Mouse (Mus musculus) intestine, postnatal 0 days (tissue): Measurements from ENCODE around the gene Sox6. TPM values are rescaled to one million over a fixed set of nuclear protein-coding genes. Genes with fewer than 3 reads are reported as not detected.

Experiments used
- ATAC-seq: fragments of 200-750 bp; cut with Nextera tagmentation; 2 replicates; pipeline ENCODE4 v1.8.0; 2017; ENCODE audit warnings: mild to moderate bottlenecking, moderate TSS enrichment, moderate library complexity
- H3K27ac ChIP-seq: fragments of 300-500 bp; sonication (generic); 2 replicates; pipeline ENCODE4 v1.5.1; 2014; ENCODE audit warnings: mild to moderate bottlenecking, low read depth, low read length, moderate library complexity
- H3K27me3 ChIP-seq: fragments of 300-500 bp; sonication (generic); replicated peaks from 2 replicates; pipeline ENCODE4 v1.6.1; 2014; ENCODE audit warnings: low read length, mixed read lengths; ENCODE audit not compliant: control insufficient read depth, insufficient read depth
- H3K36me3 ChIP-seq: fragments of 300-500 bp; sonication (generic); 2 replicates; pipeline ENCODE4 v1.6.1; 2014; ENCODE audit warnings: mild to moderate bottlenecking, moderate library complexity; ENCODE audit not compliant: control insufficient read depth, insufficient read depth
- H3K4me1 ChIP-seq: fragments of 300-500 bp; sonication (generic); replicated peaks from 2 replicates; pipeline ENCODE4 v1.6.1; 2014; ENCODE audit warnings: antibody characterized with exemption, low read length, mixed read lengths; ENCODE audit not compliant: control insufficient read depth, insufficient read depth
- H3K4me2 ChIP-seq: fragments of 300-500 bp; sonication (generic); replicated peaks from 2 replicates; pipeline ENCODE4 v1.6.1; 2014; ENCODE audit warnings: low read depth, mild to moderate bottlenecking, moderate library complexity
- H3K4me3 ChIP-seq: fragments of 300-500 bp; sonication (generic); 2 replicates; pipeline ENCODE4 v1.5.1; 2014; ENCODE audit warnings: low read depth, low read length
- H3K9ac ChIP-seq: fragments of 300-500 bp; sonication (generic); 2 replicates; pipeline ENCODE4 v1.6.1; 2014; ENCODE audit warnings: mild to moderate bottlenecking, low read depth, low read length
- H3K9me3 ChIP-seq: fragments of 300-500 bp; sonication (generic); 2 replicates; pipeline ENCODE4 v1.6.1; 2016; ENCODE audit warnings: mixed run types; ENCODE audit not compliant: control insufficient read depth
- CTCF ChIP-seq: sonication (generic); IDR thresholded peaks from 2 replicates; pipeline ENCODE4 v1.5.1; 2016; ENCODE audit warnings: low read depth, mild to moderate bottlenecking, control low read depth, antibody characterized with exemption, moderate library complexity
- WGBS: fragments of 180-500 bp; shearing (Covaris S2); extraction: QIAGEN DNeasy Blood & Tissue Kit; methylation state at CpG from one replicate; pipeline ENCODE4 v1.1.7; 2014; 5-methylcytosine and 5-hydroxymethylcytosine counted together
- polyA plus RNA-seq: library from polyadenylated mRNA; unstranded; fragments of >200 nt; fragmentation: Nextera tagmentation; extraction: Ambion mirVana; gene quantifications from 2 replicates; pipeline ENCODE4 v1.2.1, GENCODE M21; 2015

Sox6 gene
- polyA plus RNA-seq, 1 experiment from 2014 or later = 21.6 TPM

DNA sequence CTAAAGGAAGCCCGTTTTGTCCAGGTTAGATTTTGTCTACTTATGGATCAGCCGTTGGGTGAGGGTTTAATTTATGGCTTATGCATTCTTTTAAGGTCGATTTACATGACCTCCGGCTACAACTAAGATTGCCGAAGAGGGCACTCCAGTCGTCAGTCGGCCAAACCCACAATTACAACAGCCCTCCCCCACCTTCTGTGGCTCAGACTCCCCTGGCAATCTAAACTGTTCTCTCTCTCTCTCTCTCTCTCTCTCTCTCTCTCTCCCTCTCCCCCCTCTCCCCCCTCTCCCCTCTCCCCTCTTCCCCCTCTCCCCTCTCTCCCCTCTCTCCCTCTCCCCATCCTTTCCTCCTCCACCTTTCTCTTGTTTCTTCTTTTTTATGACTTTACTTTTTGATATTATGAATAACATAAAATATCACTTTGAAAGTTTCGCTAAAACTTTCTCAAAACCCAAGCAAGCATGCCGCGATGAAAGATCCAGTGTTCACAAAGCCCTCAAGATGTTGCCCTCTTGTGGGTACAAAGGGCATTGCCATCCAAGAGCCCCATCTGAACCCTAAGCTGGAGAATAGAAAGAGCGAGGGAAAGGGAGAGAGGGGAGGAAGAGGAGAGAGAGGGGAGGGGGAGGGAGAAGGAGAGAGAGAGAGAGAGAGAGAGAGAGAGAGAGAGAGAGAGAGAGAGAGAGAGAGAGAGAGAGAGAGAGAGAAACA, 5.8 kb downstream of the Sox6 start:
- Histone ChIP-seq H3K4me3 (peak overlapping the region; percentile 70), H3K36me3 (no peaks in the 10 kb centered on the region), H3K27me3 (peaks cover 51% of the 10 kb centered on the region), H3K9me3 (no peaks in the 10 kb centered on the region), H3K27ac (0 out of 2 replicates have a peak overlapping the region, but pooled peaks have one; percentile 35), H3K4me2 (peak overlapping the region; percentile 99), H3K9ac (peak overlapping the region; percentile 54), H3K4me1 (peaks cover 4% of the 10 kb centered on the region; the same call in 1 of the 2 replicates)
- under 1% methylated on average over 11 of the region's 11 CpGs for WGBS
- no peak for ATAC-seq
- peak; percentile 85 for TF ChIP-seq CTCF

DNA sequence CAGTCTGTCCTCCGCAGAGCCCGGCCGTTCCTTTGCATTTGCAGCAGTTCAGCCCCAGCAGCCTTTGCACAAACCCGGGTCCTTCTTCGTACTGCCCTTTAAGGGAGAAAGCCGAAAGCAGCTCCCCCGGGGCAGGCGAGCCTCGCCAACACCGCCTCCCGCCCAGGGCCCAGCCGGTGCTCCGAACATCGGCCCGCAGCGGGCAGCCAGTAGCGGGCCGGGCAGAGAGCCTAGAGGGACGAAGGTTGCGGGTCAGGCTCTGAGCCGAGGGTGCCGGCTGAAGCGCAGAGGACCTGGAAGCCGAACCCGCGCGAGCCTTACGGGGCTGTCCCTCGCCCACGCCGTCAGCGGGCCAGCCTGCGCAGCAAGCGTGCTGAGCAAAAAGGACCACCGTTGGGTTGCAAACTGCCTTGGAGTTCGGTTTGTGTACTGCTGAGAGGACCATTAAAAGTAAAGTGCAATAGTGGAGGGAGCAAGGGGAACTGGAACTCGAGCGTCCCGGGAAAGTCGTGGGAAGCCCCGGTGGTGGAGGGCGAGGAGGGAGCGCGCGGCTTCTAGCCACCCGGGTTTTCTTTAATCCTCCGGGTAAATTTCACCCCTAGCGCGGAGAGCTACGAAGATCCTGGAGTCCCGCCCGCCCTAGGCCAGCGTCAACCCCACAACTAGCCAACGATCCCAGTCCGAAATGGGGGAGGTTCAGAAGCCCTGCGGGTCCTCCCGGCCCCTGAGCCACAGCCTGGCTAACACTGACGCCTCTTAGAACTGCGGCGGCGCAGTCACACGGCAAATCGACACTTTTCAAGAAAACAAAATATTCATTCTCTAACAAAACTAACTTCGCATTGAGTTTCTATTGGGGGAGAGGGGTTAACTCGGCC, 6.6 kb downstream of the Sox6 start:
- no peak for TF ChIP-seq CTCF
- ATAC-seq = 0 out of 2 replicates have a peak, but pooled peaks have one; percentile 17
- Histone ChIP-seq H3K4me3 (peak overlapping the region; percentile 70), H3K4me1 (peaks cover 4% of the 10 kb centered on the region; the same call in 1 of the 2 replicates), H3K9me3 (no peaks in the 10 kb centered on the region), H3K36me3 (no peaks in the 10 kb centered on the region), H3K27ac (0 out of 2 replicates have a peak overlapping the region, but pooled peaks have one; percentile 35), H3K4me2 (peak overlapping the region; percentile 99), H3K9ac (peak overlapping the region; percentile 54), H3K27me3 (peaks cover 46% of the 10 kb centered on the region)
- WGBS = under 1% methylated on average over 65 of the region's 65 CpGs

DNA sequence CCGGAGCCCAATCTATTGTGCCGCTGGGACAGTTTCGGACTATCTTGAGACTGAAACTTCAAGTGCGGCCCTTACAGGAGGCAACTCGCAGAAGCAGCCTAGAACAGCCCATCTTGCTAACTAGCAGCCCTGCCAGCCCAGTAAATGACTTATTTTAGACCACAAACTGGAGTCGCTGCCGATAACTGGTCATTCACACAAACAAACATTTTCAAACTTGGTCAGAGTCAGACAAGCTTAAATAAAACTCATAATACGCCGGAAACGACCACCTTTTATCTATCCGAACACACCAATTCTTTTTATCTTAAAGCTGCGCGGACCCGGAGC, 7.2 kb downstream of the Sox6 start:
- no peak overlapping the region for H3K27ac ChIP-seq
- peak overlapping the region; percentile 70 for H3K4me3 ChIP-seq
- H3K9me3 ChIP-seq = no peaks in the 10 kb centered on the region
- no peaks in the 10 kb centered on the region for H3K36me3 ChIP-seq
- peaks cover 4% of the 10 kb centered on the region; the same call in 1 of the 2 replicates for H3K4me1 ChIP-seq
- WGBS = 5% methylated on average over 14 of the region's 14 CpGs
- H3K4me2 ChIP-seq = peak overlapping the region; percentile 99
- no peak for TF ChIP-seq CTCF
- H3K27me3 ChIP-seq = peaks cover 40% of the 10 kb centered on the region
- peak overlapping the region; percentile 54 for H3K9ac ChIP-seq
- ATAC-seq = no peak

DNA sequence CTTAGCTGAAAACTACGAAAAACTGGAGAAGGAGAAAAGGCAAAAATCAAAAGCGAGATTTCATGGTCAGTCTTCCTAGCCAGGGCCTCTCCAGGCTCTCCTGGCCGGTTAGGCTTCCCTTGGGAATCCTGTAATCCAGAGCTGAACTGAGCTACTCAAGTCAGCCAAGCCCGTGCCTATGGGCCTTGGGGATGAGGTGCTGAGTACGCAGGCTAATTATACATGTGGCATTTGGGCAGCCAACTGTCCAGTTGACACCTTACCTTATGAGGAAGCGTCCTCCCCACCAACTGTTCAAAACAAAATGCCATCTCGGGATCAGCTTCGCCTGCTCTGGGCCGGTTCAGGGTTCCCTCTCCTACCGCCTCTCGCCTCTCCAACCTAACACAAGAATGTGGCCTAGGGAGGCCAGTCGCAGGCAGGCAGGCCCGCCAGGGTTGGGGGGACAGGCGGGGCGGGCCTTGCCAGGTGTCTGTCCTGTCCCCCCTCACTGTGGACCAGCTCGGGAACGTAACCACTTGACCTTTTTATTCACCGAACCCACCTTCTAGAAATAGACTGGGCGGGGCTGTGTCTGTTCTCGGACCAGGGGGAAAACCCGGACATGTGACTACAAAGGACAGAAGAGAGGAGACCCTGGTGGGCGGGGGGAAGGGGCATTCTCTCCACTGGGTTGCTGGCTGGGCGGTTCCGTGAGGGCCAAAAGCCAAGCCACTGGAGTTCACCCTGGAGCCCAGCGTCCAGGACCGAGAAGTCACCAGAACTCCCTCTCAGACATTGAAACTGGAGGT, 7.8 kb downstream of the Sox6 start:
- no peak for TF ChIP-seq CTCF
- WGBS = 60% methylated on average over 26 of the region's 26 CpGs
- peak overlapping the region; percentile 99 for H3K4me2 ChIP-seq
- ATAC-seq = no peak
- peaks cover 4% of the 10 kb centered on the region; the same call in 1 of the 2 replicates for H3K4me1 ChIP-seq
- peak overlapping the region; percentile 70 for H3K4me3 ChIP-seq
- peaks cover 35% of the 10 kb centered on the region for H3K27me3 ChIP-seq
- H3K9me3 ChIP-seq = no peaks in the 10 kb centered on the region
- H3K36me3 ChIP-seq = no peaks in the 10 kb centered on the region
- H3K27ac ChIP-seq = no peak overlapping the region
- no peak overlapping the region for H3K9ac ChIP-seq

DNA sequence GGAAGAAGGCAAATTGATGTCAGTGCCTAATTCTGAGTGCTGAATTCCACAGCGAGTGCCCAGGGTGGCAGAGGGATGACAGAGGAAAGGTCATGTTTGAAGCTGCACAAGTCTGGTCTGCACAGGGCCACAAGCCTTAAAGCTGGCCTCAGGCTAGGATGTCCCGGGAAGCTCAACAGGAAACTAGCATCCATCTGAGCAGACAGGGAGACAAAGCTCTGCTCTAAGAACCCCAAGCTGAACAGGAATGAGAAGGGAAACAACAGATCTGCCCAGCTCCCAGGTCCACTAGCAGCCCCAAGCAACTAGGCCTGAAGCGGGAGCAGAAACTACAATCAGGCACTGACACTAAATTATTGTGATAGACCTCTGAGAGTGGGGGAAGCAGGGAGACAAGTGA, 8.6 kb downstream of the Sox6 start:
- ATAC-seq = no peak
- WGBS = 87% methylated on average over 3 of the region's 3 CpGs
- peaks cover 27% of the 10 kb centered on the region for H3K27me3 ChIP-seq

More for the DNA sequence above, 8.6 kb downstream of the Sox6 start:
- no peak overlapping the region for H3K4me2 ChIP-seq
- H3K4me1 ChIP-seq = peaks cover 4% of the 10 kb centered on the region; the same call in 1 of the 2 replicates
- no peak overlapping the region for H3K4me3 ChIP-seq
- TF ChIP-seq CTCF = no peak
- H3K9ac ChIP-seq = no peak overlapping the region
- no peaks in the 10 kb centered on the region for H3K9me3 ChIP-seq
- no peaks in the 10 kb centered on the region for H3K36me3 ChIP-seq
- H3K27ac ChIP-seq = no peak overlapping the region
